Mouse (Mus musculus) liver, adult 2 months (tissue): ENCODE results near the gene Acsf2.

Experiments
- CTCF ChIP-seq: fragments of 200-500 bp; IDR thresholded peaks from 2 replicates; pipeline ENCODE4 v1.5.1; 2011; ENCODE audit warnings: low read depth, low read length, control low read depth
- POLR2A ChIP-seq: fragments of 200-500 bp; IDR thresholded peaks from 2 replicates; pipeline ENCODE4 v1.6.1; 2011; ENCODE audit warnings: low read length, control low read depth; ENCODE audit not compliant: insufficient read depth; ENCODE audit errors: extremely low read depth

DNA sequence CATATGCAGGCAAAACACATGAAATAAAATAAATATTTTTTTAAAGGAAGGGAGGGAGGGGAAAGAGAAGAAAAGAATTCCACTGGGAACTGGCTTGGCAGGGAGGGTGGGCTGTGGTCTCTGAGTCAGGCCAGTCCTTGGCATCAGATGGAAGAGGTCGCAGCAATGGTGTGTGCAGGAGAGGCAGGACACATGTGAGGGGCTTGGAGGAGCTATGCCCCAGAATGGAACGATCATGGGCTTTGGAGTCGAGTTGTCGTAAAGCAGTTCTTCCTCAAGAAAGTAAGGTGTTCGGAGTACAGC lies 51.3 kb downstream of the Acsf2 start:
- TF ChIP-seq POLR2A = no peak
- no peak for TF ChIP-seq CTCF
